Mouse (Mus musculus) layer of hippocampus, adult 18-20 months (tissue): ENCODE measurements around the gene Rnf150. TPM values are rescaled to one million over a fixed set of nuclear protein-coding genes. Genes with fewer than 3 reads are reported as not detected.

Experiments used
- DNase-seq, 2 experiments: peaks; one replicate each; pipeline ENCODE4 v3.0.0; 2022; ENCODE audit warnings: low spot score in 2 of 2
- total RNA-seq, 2 experiments: library from RNA; stranded (reverse); gene quantifications; 2 replicates each; pipeline ENCODE4 v1.2.3; 2021

The Rnf150 gene
- total RNA-seq, 2 experiments from 2014 or later: 47.6 to 49.8 TPM

DNA sequence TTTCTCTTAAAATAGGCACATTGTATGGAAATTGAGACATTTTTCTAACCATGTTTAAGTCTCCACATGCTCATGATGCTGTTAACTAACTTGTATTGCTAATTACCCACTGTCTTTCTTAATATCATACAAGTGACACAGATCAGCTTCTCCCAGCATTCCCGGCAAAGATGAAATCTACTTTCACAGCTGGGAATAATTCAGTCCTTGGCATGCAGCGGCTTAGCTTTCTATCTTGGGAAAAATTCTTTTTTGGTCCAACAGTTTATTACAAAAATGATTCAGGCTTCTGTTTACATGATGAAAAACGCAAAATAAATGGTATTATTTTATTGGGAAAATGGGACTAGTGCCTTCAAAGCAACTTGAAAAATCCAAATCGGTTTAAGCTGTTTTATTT is 73.7 kb downstream of the Rnf150 start:
- peak in 1 of 2 experiments; percentile 24 for DNase-seq

DNA sequence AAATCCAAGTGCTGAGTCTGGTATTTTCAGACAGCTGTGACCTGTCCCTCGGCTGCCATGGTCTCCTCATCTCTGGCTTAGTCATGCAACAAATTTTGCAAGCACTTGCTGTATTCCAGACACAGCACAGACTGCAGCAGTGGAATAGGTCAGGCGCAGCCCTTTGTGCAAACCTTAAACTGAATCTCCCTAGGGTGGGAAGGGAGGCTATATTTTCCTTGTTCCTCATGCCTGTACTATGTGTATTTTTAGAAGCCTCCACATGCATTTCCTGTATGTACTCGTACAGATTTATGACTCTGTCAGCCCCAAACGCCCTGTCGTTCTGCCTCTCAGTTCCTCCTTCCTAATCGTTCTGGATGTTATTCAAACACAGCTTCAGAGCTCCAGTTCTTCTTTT is 76.8 kb downstream of the Rnf150 start:
- peak; percentile 9 to 30 for DNase-seq

DNA sequence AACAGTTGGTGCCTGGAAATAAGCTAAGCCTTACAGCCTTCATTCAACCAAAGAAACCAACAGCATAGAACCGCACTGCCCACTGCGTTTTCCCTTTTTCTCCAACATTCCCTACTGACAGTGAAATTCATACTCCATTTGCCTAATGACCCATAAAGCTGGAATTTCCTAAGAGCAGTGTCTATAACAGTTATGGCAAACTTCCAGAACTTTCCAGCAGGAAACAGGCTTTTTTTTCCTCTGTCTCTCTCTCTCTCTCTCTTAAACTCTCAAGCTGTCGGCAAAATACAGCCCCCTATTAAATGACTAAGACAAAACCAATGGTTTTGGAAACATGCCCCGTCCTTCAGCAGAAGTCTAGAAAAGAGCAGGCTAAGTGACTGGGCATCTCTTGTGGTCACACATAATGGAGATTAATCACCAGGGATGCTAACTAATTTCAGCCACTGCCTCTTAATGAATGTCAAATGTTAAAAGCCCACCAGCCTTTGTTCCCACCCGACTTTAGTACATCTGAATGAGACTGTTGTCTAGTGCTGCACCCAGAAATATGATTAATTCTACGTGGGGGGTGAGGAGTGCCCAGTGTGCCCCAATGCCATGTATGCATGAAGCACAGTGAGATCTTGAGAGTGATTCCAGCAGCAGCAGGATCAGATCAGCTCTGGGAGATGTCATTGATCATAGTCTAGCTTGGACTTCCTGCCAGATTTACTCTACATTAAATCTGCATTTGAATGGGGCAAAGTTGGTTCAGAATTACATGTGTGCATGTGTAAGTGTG is 80.3 kb downstream of the Rnf150 start:
- DNase-seq: no peak

DNA sequence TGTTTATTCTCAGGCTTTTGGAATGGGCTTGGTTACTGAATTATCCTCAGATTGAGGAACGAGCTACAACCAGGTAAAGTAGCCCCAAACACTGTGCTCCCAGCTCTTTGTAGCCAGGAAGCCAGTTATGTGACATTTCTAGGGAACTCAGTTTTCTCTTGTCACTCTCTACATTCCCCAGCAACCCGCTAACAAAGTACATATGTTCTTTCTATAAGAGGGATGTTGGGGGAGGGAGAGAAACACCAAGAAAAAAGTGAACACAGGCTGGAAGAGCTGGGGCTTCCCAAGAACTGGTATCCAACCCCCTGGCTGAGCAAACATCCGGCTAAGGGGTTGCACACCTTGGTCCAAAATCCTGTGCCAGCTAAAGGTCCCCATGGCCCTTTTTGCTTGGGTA is 82.7 kb downstream of the Rnf150 start:
- DNase-seq: no peak

DNA sequence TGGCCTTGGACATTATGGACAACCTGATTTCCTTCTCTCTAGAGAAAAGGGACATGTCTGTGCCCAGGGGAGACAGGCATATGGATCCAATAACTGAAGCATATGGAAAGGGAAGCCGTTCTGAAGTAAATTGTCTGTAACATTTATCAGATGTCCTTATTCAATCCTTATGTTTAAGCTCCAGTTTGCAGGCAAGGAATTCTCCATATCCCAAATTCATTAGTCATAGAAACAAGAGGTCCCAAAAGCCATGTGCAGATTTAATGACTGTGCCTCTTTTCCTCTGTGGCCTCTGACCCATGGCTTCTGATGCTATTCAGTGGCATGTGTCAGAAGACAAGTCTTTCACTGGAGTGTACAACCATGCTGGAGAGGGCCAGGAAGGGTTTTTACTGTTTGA is 83.5 kb downstream of the Rnf150 start:
- no peak for DNase-seq

DNA sequence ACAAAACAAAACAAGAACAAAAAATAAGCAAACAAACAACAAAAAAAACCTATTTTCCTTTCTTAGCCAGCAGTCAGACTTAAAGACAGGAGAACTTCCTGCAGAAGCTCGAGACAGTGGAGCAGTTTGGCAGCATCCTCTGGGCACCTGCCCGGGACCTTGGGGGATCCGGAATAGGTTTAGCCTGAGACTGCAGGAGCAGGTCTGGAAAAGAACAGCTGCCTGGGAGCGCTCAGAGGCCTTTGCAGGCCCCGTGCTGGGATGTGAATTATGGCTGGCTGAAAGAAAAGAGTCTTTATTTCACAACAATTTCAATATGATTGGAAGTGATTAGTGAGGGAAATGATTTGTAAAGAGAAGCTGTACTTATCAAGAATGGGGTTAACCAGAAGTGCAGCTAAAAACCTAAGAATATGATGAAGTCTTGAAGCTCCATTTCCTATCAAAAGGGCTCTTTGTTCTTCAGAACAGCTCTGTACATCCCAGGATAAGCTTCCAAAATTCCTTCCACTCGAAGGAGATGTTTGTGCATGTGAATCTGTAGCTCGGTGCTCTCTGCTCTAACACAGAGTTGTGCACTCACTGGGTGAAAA is 92.1 kb downstream of the Rnf150 start:
- no peak for DNase-seq

DNA sequence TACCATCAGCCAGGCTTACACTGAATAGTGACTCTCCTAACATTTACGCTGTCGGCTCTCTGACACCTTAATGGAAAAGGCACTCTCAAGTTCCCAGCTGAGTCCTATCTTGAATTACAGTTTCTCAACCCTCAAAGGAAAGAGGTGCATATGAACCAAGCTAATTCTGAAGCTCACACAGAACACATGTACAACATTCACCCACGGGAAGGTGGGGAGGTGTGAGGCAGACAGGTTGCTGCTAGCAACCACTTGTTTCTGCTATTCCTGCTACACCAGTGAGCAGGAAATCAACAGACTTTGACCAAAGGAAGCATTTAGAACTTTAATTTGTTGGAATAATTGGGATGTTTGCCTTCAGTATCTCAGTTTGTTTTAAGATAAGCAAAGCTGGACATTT is 96.3 kb downstream of the Rnf150 start:
- DNase-seq: no peak

DNA sequence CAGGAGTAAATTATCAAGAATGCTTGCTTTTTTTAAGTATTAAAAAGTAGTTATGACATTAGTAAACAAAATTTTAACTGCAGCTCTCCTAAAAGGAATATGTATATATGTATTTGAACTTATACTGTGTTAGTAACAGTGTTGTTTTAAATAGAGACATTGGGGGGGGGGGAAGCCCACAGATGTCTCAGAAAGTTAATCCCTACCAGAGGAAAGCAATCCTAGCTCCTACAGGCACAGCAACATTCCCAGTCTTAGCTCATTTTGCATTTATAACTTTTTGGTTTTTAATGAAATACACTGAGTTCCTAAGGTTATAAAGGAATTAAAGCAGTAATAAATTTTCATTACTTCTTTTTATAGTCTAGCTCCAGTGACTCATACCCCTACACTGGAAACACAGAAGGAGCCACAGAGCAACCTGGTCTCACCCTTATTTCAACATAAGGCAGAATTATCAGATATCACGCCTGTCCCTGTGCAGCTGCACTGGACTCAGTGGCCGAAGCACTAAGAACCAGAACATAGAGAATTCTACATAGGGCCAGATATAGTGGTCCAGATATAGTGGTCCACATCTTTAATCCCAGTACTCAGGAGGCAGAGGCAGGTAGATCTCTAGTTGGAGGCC is 96.9 kb downstream of the Rnf150 start:
- DNase-seq: no peak

DNA sequence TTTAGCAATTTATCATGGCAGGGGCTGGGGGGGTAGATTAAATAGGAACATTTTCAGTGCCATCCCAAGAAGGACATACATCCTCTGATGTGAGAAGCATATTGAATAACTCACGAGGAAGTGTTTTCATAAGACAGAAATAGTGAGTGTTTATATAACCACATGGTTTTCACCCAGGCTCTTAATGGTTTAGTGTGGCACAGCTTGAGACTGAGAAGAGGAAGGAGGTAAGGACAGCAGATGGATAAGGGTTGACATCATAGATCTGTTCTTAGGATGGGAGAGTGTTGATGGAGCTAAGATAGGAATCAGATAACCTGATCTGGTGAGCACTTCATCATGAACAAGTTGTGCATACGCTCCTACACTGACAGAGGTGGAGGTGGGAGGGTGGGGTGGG is 101.4 kb downstream of the Rnf150 start:
- DNase-seq: no peak

DNA sequence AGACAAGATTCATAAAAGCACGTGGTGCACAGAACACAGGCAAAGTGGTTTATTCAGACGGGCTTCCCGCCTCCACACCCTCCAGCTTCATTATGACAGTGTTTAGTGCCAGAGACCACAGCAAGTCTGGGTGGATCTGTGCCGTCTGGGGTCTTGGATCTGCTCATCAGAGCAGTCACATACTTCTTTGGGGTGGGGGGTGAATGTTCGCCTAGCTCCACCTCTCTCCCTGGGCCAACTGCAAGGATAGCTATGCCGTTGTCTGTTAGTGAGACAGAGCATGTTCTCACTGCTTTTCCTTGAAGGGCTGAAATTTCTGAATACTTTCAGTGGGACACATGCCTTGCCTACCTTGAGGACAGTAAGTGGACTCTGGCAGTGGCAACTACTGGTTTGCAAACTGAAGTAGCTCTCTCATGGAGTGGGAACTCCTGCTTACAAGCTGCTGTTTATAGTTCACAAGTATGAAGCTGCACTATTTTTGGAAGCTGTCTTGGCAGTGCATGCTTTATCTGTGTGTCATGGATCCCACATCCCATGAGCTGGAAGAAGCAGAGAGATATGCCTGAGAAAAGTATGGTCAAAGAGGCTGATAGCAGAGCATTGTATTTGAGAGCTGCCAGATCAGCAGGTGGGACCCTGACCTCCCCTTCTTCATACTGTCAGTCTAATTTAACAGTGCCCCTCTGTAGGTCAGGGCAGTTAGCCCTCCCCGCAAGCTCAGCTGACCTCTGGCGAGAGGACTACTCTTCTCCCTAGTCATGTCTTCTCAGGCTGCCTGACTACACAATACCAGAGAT is 104.9 kb downstream of the Rnf150 start:
- peak in 1 of 2 experiments; percentile 45 for DNase-seq

DNA sequence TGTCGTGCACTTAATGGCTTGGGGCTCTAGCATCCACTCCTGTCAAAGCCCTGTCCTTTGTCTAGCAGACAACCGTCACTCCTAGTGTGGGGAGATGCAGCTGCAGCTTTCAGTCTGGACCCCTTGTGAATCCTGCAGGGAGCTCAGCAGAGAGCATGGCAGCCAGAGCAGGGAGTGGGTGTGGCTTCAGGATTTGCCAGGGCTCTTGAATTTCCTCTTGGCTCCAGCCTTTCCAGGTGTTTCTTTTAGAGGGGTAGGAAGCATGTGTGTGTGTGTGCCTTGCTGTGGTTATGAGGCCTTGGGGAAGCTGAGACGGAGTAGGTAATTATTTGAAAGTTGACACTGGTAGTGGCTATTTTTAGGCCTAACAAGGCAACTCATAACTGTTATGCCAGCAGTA is 106.8 kb downstream of the Rnf150 start:
- no peak for DNase-seq

DNA sequence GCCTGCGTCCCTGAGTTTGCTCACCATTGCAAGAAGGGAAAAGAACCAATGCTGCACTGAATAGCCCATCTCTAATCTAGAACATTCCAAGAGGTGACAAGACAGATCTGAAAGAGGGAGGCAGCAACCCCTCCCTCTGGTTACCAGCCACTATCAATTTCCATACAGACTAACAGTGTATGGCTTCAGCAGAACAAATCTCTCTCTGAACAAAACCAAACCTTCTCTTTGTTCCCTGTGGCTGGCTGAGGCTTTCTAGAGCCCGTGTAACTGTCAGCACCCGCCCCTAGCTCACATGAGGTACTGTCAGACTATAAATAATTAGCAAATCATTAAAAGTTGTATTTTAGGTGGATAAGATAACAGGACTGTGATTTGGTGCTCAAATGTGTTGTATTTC is 109.7 kb downstream of the Rnf150 start:
- no peak for DNase-seq

DNA sequence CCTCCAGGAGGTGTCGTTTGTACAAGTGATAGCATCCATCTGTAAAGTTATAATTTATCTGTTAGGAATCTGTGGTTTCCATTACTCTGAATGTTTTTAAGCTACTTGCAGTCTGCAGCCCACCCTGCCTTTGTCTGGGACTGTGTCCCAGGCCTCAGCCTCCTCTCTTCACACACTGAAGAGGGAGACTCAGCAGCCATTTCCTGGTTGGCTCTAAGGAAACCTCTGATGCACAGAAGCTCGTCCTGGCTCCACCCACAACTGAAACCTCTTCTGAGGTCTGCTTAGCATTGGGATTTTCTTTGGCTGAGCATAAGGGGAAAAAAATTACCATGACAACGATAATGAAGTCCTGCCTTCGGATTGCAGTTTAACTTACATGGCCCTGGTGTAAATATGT is 110.2 kb downstream of the Rnf150 start:
- DNase-seq: peak; percentile 19 to 47

DNA sequence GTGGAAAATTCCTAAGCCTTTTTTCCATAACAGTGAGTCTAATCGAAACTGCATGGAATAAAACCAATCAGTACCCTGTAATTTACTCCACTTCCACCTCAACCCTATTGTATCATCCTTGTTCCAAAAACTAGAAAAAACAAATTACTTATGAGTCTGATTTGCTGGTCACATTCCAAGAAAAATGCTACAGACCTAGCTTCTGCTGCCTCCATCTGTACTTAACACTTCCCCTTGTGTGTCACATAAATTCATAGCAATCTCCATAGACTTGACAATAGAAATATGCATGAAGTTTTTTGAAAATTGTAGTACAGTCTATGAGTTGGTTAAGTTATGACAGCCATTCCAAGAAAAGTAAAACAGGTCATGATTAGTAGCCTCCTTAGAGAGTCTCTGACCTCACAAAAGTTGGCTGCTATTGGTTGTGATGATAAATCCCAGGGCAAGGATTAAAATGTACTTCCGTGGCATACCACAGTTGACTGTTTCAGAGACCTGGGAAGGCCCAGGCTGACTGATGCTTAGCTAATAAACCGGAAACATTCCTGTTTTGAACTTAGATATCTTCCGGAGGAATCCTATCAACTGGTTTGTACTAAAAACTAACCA is 118.2 kb downstream of the Rnf150 start:
- DNase-seq: peak in 1 of 2 experiments; percentile 49

DNA sequence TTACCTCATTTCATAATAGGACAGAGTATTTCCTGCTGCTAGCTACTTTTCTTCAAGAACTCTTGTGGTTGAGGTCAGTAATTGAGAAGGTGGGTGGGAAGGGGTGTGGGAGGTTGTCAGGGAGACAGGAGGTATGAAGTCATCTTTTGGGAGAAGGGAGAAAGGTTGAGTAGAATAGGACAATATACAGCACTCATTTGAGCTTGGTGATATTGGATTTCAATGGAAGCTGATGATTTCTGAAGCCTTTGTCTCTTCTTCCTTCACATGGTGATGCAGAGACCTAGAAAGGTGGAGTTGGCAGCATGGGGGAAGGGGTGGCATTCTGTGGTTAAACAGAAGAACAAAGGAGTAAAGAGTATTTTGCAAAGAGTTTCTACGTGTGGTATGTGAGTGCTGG is 119.7 kb downstream of the Rnf150 start:
- DNase-seq: no peak

DNA sequence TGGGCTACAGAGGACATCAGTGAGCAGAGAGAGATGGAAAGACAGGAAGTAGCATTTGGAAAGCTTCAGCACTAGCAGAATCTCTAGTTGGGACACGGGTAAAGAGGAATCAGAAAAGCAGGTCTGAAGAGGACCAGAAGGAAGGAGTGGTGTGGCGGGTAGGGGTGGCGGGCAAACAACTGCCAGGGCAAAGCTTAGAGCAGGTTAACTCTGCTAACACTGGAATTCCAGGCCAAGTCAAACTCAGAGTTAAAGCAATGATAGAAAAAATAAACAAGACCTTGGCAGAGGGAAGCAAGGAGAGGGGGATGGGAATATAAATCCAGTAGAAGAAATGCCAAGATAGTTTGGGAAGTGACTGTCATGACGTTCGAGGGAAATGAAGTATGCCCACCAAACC is 120.1 kb downstream of the Rnf150 start:
- DNase-seq: no peak

DNA sequence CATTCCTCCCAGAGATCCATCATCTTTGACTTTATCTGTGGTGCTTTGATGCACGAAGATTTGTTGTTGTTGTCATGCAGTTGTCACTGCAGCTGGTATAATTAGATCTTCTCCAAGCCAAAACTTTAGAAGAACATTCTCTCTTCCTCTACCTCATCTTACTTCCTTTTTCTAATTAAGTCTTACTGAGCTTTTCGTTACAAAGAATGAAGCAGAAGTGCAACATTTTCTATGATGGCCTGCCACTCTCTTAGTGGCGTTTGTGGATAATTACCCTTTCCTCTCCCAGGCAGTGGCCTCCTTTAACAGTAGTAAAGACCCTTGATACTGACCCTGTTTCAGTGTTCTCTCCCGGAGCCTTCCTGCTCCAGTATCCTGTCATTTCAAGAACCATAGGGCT is 128.9 kb downstream of the Rnf150 start:
- DNase-seq: no peak

DNA sequence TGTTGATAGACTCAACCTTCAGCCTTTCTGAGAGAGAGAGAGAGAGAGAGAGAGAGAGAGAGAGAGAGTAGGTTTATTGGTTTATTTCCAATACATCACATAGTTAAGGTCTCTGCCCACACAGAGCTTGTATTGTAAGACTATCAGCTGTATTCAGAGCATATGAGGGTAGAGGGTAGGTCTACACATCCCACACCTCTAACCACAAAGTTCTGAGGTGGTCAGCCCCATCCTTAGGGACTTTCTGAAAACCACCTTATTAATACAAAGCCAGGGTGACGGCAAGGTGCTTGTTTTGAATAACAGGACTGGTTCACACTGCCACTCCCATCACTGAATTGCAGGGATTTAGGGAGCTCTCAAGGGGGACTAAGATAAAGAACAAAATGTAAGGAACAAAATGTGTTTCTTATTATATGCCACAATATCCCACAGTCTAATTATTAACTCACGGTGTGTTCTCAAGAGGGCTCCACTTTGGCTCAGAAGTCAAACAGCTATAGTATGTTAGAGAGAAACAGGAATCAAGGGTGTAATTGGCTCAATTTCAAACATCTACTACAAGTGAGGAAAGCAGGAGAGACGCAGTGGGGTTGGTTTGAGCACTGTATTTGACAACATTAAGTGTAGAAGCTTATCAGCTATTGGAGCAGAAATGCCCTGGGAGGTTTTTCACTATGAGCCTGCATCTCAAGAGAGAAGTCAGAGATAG is 132.7 kb downstream of the Rnf150 start:
- no peak for DNase-seq

DNA sequence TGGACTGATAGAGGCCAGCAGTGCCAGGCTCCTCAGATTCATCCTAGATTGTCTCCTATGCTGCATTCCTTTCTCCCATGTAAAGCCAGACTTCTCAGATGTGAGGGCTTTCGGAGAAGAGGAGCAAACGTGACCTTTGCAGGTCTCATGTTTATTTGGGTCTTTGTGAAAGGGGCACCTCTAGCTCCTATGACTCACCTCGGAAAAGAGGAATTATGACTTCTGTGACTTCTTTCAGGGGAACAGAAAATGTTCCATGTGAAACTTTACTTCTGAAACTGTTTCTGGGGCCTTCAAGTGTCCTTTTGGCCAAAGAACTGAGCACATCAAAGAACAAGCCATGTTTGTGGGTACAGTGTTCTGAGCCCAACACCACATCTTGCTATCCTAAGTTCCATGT is 133.7 kb downstream of the Rnf150 start:
- DNase-seq: no peak

DNA sequence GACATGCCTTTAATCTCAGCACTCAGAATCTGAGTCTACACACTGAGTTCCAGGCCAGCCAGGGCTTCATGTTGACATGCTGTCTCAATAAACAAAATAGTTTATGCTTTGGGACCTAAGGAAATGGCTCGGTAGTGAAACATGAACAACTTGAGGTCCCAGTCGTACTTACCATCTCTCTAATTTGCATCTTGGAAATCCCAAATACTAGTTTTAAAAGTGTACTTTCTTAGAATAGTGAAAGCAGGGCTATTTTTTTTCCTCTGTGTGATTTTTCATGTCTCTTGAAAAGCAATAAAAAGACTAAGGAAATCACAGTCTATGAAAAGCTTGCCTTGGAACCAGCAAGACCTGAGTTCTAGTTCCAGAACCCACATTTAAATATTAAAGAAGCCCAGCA is 135.6 kb downstream of the Rnf150 start:
- no peak for DNase-seq

DNA sequence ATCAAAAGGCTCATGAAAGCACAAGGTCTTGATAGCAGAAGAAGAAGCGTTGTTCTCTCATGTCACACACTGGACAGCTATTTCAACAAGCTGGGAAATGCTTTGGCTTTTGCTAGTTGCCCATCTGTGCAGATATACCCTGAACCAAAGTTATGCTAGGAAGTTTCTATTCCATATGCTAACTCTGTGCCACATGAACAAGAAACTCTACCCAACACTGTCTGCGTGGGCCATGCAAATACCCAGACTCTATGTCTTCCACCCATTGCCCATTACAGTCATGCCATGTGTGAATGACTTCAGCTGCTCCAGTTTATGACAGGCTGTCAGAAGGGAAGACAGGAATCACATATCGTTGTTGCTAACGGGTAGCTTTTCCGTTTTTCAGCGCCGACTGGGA is 140.0 kb downstream of the Rnf150 start:
- peak; percentile 15 to 30 for DNase-seq
